Mouse (Mus musculus) embryonic facial prominence, embryonic 14.5 days (tissue): ENCODE measurements around the gene Nox4. TPM values are rescaled to one million over a fixed set of nuclear protein-coding genes. Genes with fewer than 3 reads are reported as not detected.
A peak's percentile ranks its signal among the peaks of the same experiment; 100 is the strongest.

Source experiments
- ATAC-seq: fragments of 200-750 bp; cut with Nextera tagmentation; 2 replicates; pipeline ENCODE4 v1.8.0; 2017; ENCODE audit warnings: low read depth, moderate number of reproducible peaks, moderate TSS enrichment
- DNase-seq: peaks from one replicate; pipeline ENCODE4 v3.0.0-alpha.2; 2015; ENCODE audit warnings: low spot score
- H3K27ac ChIP-seq: fragments of 300-500 bp; sonication (generic); replicated peaks from 2 replicates; pipeline ENCODE4 v1.5.1; 2014; ENCODE audit warnings: low read depth, mild to moderate bottlenecking, low read length, moderate library complexity
- H3K27me3 ChIP-seq: fragments of 300-500 bp; sonication (generic); replicated peaks from 2 replicates; pipeline ENCODE4 v1.6.1; 2014; ENCODE audit warnings: low read length; ENCODE audit not compliant: control insufficient read depth, insufficient read depth
- H3K36me3 ChIP-seq: fragments of 300-500 bp; sonication (generic); 2 replicates; pipeline ENCODE4 v1.6.1; 2014; ENCODE audit warnings: low read length, mixed read lengths; ENCODE audit not compliant: control insufficient read depth, insufficient read depth
- H3K4me1 ChIP-seq: fragments of 300-500 bp; sonication (generic); 2 replicates; pipeline ENCODE4 v1.6.1; 2014; ENCODE audit warnings: antibody characterized with exemption, low read length; ENCODE audit not compliant: control insufficient read depth, insufficient read depth
- H3K4me2 ChIP-seq: fragments of 300-500 bp; sonication (generic); 2 replicates; pipeline ENCODE4 v1.6.1; 2014; ENCODE audit warnings: low read depth, mild to moderate bottlenecking, low read length, moderate library complexity, mixed read lengths
- H3K4me3 ChIP-seq: fragments of 300-500 bp; sonication (generic); 2 replicates; pipeline ENCODE4 v1.5.1; 2014; ENCODE audit warnings: low read depth, mild to moderate bottlenecking, low read length
- H3K9ac ChIP-seq: fragments of 300-500 bp; sonication (generic); 2 replicates; pipeline ENCODE4 v1.6.1; 2014; ENCODE audit warnings: low read depth, mild to moderate bottlenecking, low read length, moderate library complexity, mixed read lengths
- H3K9me3 ChIP-seq: fragments of 300-500 bp; sonication (generic); 2 replicates; pipeline ENCODE4 v1.6.1; 2016; ENCODE audit warnings: low read length; ENCODE audit not compliant: control insufficient read depth
- WGBS: fragments of 180-500 bp; shearing (Covaris S2); extraction: QIAGEN DNeasy Blood & Tissue Kit; methylation state at CpG from one replicate; pipeline ENCODE4 v1.1.7; 2014; 5-methylcytosine and 5-hydroxymethylcytosine counted together
- polyA plus RNA-seq: library from polyadenylated mRNA; unstranded; fragments of >200 nt; fragmentation: Nextera tagmentation; extraction: Ambion mirVana; gene quantifications from 2 replicates; pipeline ENCODE4 v1.2.1, GENCODE M21; 2014

The Nox4 gene
- polyA plus RNA-seq, 1 experiment from 2014 or later = 5.1 TPM

DNA sequence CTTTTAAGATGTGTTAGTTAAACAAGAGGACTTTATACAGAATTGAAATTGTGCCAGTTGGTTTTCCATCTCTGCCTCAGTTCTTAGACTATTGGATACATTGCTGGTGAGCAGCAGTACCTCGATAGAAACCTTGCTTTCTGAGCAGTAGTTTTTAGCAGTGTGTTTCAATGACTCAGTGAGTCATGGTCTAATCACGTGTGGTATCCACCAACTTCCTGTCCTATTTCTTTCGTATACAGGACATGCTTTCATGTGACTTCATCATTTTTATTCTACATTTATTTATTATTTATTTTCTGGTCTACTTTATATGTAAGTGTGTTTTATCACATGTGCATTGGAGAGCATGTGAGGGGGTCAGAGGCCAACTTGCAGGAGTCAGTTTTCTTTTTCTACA, 99.7 kb downstream of the Nox4 start:
- ATAC-seq = no peak
- no peaks in the 10 kb centered on the region for H3K4me1 ChIP-seq
- H3K9me3 ChIP-seq = no peaks in the 10 kb centered on the region
- H3K27ac ChIP-seq = no peak overlapping the region
- no peaks in the 10 kb centered on the region for H3K36me3 ChIP-seq
- no peak for DNase-seq
- H3K27me3 ChIP-seq = no peaks in the 10 kb centered on the region
- no peak overlapping the region for H3K4me3 ChIP-seq
- 80% methylated on average over 3 of the region's 3 CpGs for WGBS
- H3K4me2 ChIP-seq = no peak overlapping the region
- no peak overlapping the region for H3K9ac ChIP-seq

DNA sequence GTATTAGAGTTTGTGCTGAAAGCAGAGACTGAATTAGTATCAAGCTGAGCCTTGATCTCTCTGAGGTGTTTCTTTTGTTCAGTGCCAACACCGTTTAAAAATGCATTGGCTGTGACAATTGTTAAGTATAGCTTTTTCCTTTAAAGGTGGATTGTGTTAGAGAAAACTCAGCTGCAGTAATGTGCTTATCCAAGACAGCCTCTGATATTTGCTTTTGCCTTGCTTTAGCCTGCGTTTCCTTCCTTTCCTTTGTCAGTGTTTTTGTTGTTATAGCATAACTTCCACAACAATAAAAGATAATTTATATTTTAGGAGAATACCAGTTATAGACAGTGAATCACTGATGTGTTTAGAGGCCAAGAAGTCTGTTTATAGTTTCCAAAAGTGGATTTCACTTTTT, 106.9 kb downstream of the Nox4 start:
- Histone ChIP-seq H3K4me2 (no peak overlapping the region), H3K4me3 (no peak overlapping the region), H3K27me3 (no peaks in the 10 kb centered on the region), H3K27ac (no peak overlapping the region), H3K9ac (no peak overlapping the region), H3K36me3 (no peaks in the 10 kb centered on the region), H3K4me1 (no peaks in the 10 kb centered on the region), H3K9me3 (no peaks in the 10 kb centered on the region)
- no peak for DNase-seq
- WGBS = 53% methylated on average over 2 of the region's 2 CpGs
- no peak for ATAC-seq

DNA sequence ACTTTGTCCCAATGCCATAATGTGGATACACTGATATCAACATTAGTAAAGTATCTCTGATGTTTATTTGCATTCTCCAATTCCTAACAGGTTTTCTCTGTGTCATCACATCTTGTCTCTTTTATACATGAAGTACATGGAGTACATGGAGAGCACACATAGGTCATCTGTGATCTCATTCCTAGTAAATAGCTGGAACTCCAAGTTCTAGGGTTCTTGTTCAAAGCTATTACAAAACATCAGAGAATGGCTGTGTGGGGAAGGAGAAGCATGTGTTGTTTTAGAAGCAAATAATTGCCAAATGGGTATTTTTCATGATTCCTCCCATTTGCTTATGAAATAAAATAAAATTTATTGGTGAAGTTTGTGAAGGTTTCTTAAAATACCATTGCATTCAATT, 121.9 kb downstream of the Nox4 start:
- H3K36me3 ChIP-seq = no peaks in the 10 kb centered on the region
- H3K9ac ChIP-seq = no peak overlapping the region
- H3K27ac ChIP-seq = no peak overlapping the region
- H3K4me3 ChIP-seq = no peak overlapping the region
- no peaks in the 10 kb centered on the region for H3K27me3 ChIP-seq
- no peak for DNase-seq
- no peak for ATAC-seq
- H3K4me2 ChIP-seq = no peak overlapping the region
- H3K9me3 ChIP-seq = no peaks in the 10 kb centered on the region
- H3K4me1 ChIP-seq = no peaks in the 10 kb centered on the region

DNA sequence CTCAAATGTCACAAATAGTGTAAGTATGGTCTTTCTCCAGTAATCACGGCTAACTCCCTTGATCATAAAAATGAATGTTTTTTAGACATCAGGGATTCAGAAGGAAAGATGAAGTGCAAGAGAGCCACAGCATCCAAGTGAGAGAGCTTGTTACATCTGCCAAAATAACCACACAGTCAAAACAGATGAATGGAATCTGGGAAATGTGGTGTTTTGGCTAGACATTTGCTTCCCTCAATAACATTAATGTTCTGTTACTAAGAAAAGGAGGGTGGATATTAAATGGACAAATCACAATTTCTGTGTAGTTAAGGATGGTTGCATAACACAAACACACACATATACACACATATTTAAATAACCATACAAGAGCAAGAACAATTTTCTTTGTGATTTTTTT, 123.2 kb downstream of the Nox4 start:
- H3K4me1 ChIP-seq = no peaks in the 10 kb centered on the region
- no peaks in the 10 kb centered on the region for H3K9me3 ChIP-seq
- H3K27ac ChIP-seq = no peak overlapping the region
- WGBS = 70% methylated on average over 1 of the region's 1 CpGs
- ATAC-seq (no peak), DNase-seq (no peak)
- no peak overlapping the region for H3K4me2 ChIP-seq
- H3K4me3 ChIP-seq = no peak overlapping the region
- H3K9ac ChIP-seq = no peak overlapping the region
- H3K27me3 ChIP-seq = no peaks in the 10 kb centered on the region
- no peaks in the 10 kb centered on the region for H3K36me3 ChIP-seq

DNA sequence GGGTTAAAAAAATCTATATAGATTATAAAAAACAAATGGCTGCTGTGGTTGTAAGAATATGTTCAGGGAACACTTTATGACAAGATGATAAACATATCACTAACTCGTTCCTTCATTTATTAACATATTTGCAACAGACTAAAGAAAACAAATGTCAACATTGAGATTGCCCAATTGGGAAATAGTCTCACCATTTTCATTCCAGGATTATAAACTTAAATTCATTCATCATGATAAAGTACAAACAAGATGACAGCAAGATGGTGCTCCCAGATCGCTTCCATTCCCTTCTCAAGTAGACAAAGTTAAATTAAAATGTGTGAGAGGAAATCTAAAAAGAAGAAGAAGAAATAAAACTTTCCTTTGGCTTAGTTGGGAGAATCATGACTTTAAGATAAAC, 124.9 kb downstream of the Nox4 start:
- ATAC-seq = no peak
- no peak for DNase-seq
- Histone ChIP-seq H3K4me2 (no peak overlapping the region), H3K9ac (no peak overlapping the region), H3K27ac (no peak overlapping the region), H3K4me1 (no peaks in the 10 kb centered on the region), H3K36me3 (no peaks in the 10 kb centered on the region), H3K27me3 (no peaks in the 10 kb centered on the region), H3K9me3 (no peaks in the 10 kb centered on the region), H3K4me3 (no peak overlapping the region)
- WGBS = 80% methylated on average over 2 of the region's 2 CpGs

DNA sequence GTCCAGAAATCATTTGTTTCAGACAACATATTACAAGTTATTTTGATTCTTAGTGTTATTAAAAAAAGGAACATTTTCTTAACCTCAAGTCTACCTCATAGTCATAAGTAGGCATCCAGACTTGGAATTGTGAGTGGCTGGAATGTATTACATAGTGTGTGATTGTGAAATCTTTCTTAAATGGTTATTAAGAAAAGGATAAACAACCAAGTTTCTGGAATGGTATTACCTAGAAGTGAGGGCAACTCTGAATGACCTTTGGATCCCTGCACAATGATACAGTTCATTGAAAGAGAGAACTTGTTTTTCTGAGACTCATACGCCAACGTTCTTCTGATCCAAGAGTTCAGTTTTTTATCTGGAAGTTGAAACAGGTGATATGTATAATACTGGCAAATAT, 125.4 kb downstream of the Nox4 start:
- H3K4me2 ChIP-seq = no peak overlapping the region
- no peaks in the 10 kb centered on the region for H3K4me1 ChIP-seq
- no peak overlapping the region for H3K9ac ChIP-seq
- H3K4me3 ChIP-seq = no peak overlapping the region
- H3K9me3 ChIP-seq = no peaks in the 10 kb centered on the region
- ATAC-seq (no peak), DNase-seq (no peak)
- no peaks in the 10 kb centered on the region for H3K36me3 ChIP-seq
- no peak overlapping the region for H3K27ac ChIP-seq
- 76% methylated on average over 2 of the region's 2 CpGs for WGBS
- no peaks in the 10 kb centered on the region for H3K27me3 ChIP-seq

DNA sequence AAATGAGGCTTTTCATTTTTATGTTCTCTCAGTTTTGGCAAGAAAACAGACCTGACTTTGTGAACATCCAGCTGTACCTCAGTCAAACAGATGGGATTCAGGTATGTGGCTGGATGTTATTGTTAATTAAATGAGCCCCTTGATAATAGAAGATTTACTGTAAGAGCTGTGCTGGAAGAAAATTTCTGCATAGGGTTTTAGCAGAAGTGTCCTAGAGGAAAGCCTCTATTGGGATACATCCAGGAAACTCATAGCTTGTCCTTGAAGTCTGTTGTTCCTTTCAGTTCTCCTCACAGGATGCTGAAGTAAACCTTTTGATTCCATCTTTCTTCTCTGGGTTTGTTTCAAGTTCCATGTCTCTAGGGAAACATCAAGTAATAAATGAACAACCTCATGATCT, 128.4 kb downstream of the Nox4 start:
- Histone ChIP-seq H3K36me3 (no peaks in the 10 kb centered on the region), H3K9ac (no peak overlapping the region), H3K4me1 (no peaks in the 10 kb centered on the region), H3K27me3 (no peaks in the 10 kb centered on the region), H3K4me2 (no peak overlapping the region), H3K27ac (no peak overlapping the region), H3K9me3 (no peaks in the 10 kb centered on the region), H3K4me3 (no peak overlapping the region)
- ATAC-seq = no peak
- DNase-seq = peak; percentile 52

DNA sequence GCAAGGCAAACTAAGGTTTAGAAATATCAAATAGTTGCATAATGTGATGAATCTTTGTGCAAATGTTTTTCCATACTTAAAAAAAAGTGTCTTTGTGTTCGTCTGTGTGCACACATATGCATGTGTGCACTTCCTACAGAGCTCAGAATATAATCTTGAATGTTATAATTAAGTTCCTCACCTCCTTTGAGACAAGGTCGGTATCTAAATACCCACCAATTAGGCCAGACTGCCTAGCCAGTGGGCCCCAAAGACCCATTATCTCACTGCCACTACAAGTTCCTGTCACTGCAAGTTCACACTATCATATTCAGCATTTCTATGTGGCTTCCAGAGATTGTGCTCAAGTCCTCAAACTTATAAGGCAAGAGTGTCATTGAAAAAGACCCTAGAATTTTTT, 129.0 kb downstream of the Nox4 start:
- no peak overlapping the region for H3K27ac ChIP-seq
- no peak overlapping the region for H3K4me3 ChIP-seq
- H3K27me3 ChIP-seq = no peaks in the 10 kb centered on the region
- 60% methylated on average over 2 of the region's 2 CpGs for WGBS
- DNase-seq (no peak), ATAC-seq (no peak)
- H3K4me1 ChIP-seq = no peaks in the 10 kb centered on the region
- no peak overlapping the region for H3K4me2 ChIP-seq
- H3K9me3 ChIP-seq = no peaks in the 10 kb centered on the region
- H3K9ac ChIP-seq = no peak overlapping the region
- no peaks in the 10 kb centered on the region for H3K36me3 ChIP-seq

DNA sequence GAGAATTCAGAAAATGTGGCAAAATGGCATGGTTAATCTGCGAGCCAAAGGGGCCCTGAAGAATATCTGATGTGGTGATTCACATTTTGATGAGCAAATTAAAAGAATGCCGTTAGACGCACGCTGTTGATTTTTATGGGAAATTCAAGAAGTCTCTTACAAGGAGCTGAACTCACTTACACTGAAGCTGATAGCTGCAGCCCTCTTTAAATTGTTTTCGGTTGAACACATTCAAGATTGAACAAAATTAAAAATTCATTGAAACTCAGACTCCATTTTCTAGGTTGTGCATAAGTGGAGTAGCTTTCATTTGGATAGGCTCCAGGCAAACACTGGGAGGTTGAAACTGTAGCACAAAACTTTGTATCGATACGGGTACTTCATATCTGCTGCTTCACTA, 151.1 kb downstream of the Nox4 start:
- H3K27me3 ChIP-seq = no peaks in the 10 kb centered on the region
- no peak overlapping the region for H3K4me2 ChIP-seq
- no peaks in the 10 kb centered on the region for H3K4me1 ChIP-seq
- no peak for ATAC-seq
- no peak for DNase-seq
- H3K27ac ChIP-seq = no peak overlapping the region
- H3K4me3 ChIP-seq = no peak overlapping the region
- WGBS = 92% methylated on average over 7 of the region's 7 CpGs
- no peaks in the 10 kb centered on the region for H3K36me3 ChIP-seq
- no peaks in the 10 kb centered on the region for H3K9me3 ChIP-seq
- H3K9ac ChIP-seq = no peak overlapping the region
